Mouse (Mus musculus) 3T3-L1 (cell line): Measurements from ENCODE around the gene 9130019O22Rik.

Source experiments
- DNase-seq: peaks from one replicate; pipeline ENCODE4 v3.0.0-alpha.2; 2015; ENCODE audit warnings: low read depth, low spot score

9130019O22Rik gene

GRCm38 (mm10) chr7:127341356-127341755 lies 45.6 kb downstream of the 9130019O22Rik start:
- no peak for DNase-seq

- no peak for DNase-seq
These were observed 49.3 kb downstream of the 9130019O22Rik start for GRCm38 (mm10) chr7:127337636-127338035.

GRCm38 (mm10) chr7:127335604-127336003 lies 51.4 kb downstream of the 9130019O22Rik start:
- no peak for DNase-seq

- no peak for DNase-seq
These were observed 53.7 kb downstream of the 9130019O22Rik start for GRCm38 (mm10) chr7:127333240-127333639.
